ENCODE assay signal across 13 mouse cellular contexts in genomic region chr8:107656622-107657021, GRCm38 (mm10).
DNase-seq lines count a peak whose midpoint lies in the region; ATAC-seq and TF ChIP-seq lines count a peak whose summit lies in the region.
"Had no signal": no experiment of that assay in that cellular context is flagged by ENCODE, and none has a peak within 500 bp of the region (broad histone marks: within the 10 kb centered on the region; RNA-seq: fewer than 3 reads in every experiment).

No protein-coding gene starts in this region.

- no peak overlapping the region for H3K27ac ChIP-seq in hindbrain, embryonic 11.5 days (ENCODE audit: low read depth, low read length)
- H3K27ac ChIP-seq in hindbrain, embryonic 16.5 days (ENCODE audit: low read depth, low read length): no peak overlapping the region
- no peak overlapping the region for H3K27ac ChIP-seq in liver, adult 2 months (replicated peaks; ENCODE audit: insufficient read depth, low read depth, low read length)
- no peak overlapping the region for H3K27ac ChIP-seq in liver, embryonic 12.5 days
- H3K27ac ChIP-seq in ES-Bruce4 (ENCODE audit: insufficient read depth, low read length): no peak overlapping the region
- H3K27ac ChIP-seq in neural tube, embryonic 15.5 days (replicated peaks): no peak overlapping the region
- H3K27ac ChIP-seq: embryonic facial prominence, embryonic 15.5 days; lung, embryonic 15.5 days; midbrain, embryonic 10.5 days had no signal

- no peak overlapping the region for H3K4me2 ChIP-seq in hindbrain, embryonic 11.5 days (replicated peaks; ENCODE audit: low read depth, low read length)
- H3K4me2 ChIP-seq in hindbrain, embryonic 16.5 days (ENCODE audit: low read length): no peak overlapping the region
- no peak overlapping the region for H3K4me2 ChIP-seq in liver, embryonic 12.5 days
- no peak overlapping the region for H3K4me2 ChIP-seq in neural tube, embryonic 15.5 days
- H3K4me2 ChIP-seq: embryonic facial prominence, embryonic 15.5 days; lung, embryonic 15.5 days had no signal

- H3K79me2 ChIP-seq in liver, adult 2 months (ENCODE audit: control insufficient read depth, insufficient read depth, low read length): no peaks in the 10 kb centered on the region

- no peak overlapping the region for H3K9ac ChIP-seq in hindbrain, embryonic 11.5 days (ENCODE audit: low read depth, low read length)
- H3K9ac ChIP-seq in hindbrain, embryonic 16.5 days (ENCODE audit: low read depth, low read length): no peak overlapping the region
- H3K9ac ChIP-seq in liver, adult 2 months (ENCODE audit: low read depth, low read length): no peak overlapping the region
- no peak overlapping the region for H3K9ac ChIP-seq in liver, embryonic 12.5 days
- no peak overlapping the region for H3K9ac ChIP-seq in ES-Bruce4 (ENCODE audit: low read depth, poor library complexity, severe bottlenecking)
- no peak overlapping the region for H3K9ac ChIP-seq in neural tube, embryonic 15.5 days (replicated peaks)
- H3K9ac ChIP-seq: embryonic facial prominence, embryonic 15.5 days; lung, embryonic 15.5 days had no signal

- no peaks in the 10 kb centered on the region for H3K4me1 ChIP-seq in hindbrain, embryonic 11.5 days (replicated peaks; ENCODE audit: control insufficient read depth, insufficient read depth, low read length)
- H3K4me1 ChIP-seq in hindbrain, embryonic 16.5 days (ENCODE audit: control insufficient read depth, insufficient read depth, low read depth, low read length): no peaks in the 10 kb centered on the region
- H3K4me1 ChIP-seq in liver, adult 2 months (ENCODE audit: control insufficient read depth, insufficient read depth, low read length): no peaks in the 10 kb centered on the region
- H3K4me1 ChIP-seq in liver, embryonic 12.5 days: no peaks in the 10 kb centered on the region
- no peaks in the 10 kb centered on the region for H3K4me1 ChIP-seq in ES-Bruce4 (ENCODE audit: control insufficient read depth, insufficient read depth, low read length)
- 0 out of 2 replicates have a peak, but pooled peaks cover 6% of the 10 kb centered on the region for H3K4me1 ChIP-seq in neural tube, embryonic 15.5 days
- H3K4me1 ChIP-seq: embryonic facial prominence, embryonic 15.5 days; lung, embryonic 15.5 days; midbrain, embryonic 10.5 days had no signal

- no peaks in the 10 kb centered on the region for H3K27me3 ChIP-seq in hindbrain, embryonic 11.5 days (ENCODE audit: control insufficient read depth, insufficient read depth, low read length)
- no peaks in the 10 kb centered on the region for H3K27me3 ChIP-seq in hindbrain, embryonic 16.5 days (replicated peaks; ENCODE audit: control insufficient read depth, insufficient read depth, low read length)
- no peaks in the 10 kb centered on the region for H3K27me3 ChIP-seq in liver, adult 2 months (ENCODE audit: control insufficient read depth, insufficient read depth, low read length)
- no peaks in the 10 kb centered on the region for H3K27me3 ChIP-seq in liver, embryonic 12.5 days (replicated peaks)
- no peaks in the 10 kb centered on the region for H3K27me3 ChIP-seq in ES-Bruce4 (ENCODE audit: control insufficient read depth, insufficient read depth, low read length, poor library complexity, severe bottlenecking)
- no peaks in the 10 kb centered on the region for H3K27me3 ChIP-seq in neural tube, embryonic 15.5 days (replicated peaks)
- H3K27me3 ChIP-seq: embryonic facial prominence, embryonic 15.5 days; lung, embryonic 15.5 days had no signal

- TF ChIP-seq CTCF in liver, adult 2 months (IDR thresholded peaks at IDR 0.05; ENCODE audit: low read depth, low read length): peak; percentile 11; the same call in 1 of the 2 replicates
- TF ChIP-seq CTCF in ES-Bruce4 (IDR thresholded peaks at IDR 0.05; ENCODE audit: low read depth, low read length): peak; percentile 39

- no peak for ATAC-seq in hindbrain, embryonic 11.5 days (ENCODE audit: low FRiP score)
- ATAC-seq in hindbrain, embryonic 16.5 days: no peak
- no peak for ATAC-seq in liver, embryonic 12.5 days
- no peak for ATAC-seq in erythroblast, adult 5-6 weeks (replicated peaks; ENCODE audit: low FRiP score, poor library complexity, severe bottlenecking)
- no peak for ATAC-seq in neural tube, embryonic 15.5 days (ENCODE audit: low FRiP score)
- ATAC-seq: forebrain, embryonic 16.5 days had no signal

- no peak overlapping the region for H3K4me3 ChIP-seq in hindbrain, embryonic 11.5 days (ENCODE audit: low read depth, low read length)
- H3K4me3 ChIP-seq in hindbrain, embryonic 16.5 days (ENCODE audit: low read length): no peak overlapping the region
- H3K4me3 ChIP-seq in liver, adult 2 months (ENCODE audit: insufficient read depth, low read depth, low read length): no peak overlapping the region
- no peak overlapping the region for H3K4me3 ChIP-seq in liver, embryonic 12.5 days
- no peak overlapping the region for H3K4me3 ChIP-seq in ES-Bruce4 (ENCODE audit: low read depth, low read length)
- no peak overlapping the region for H3K4me3 ChIP-seq in neural tube, embryonic 15.5 days (replicated peaks)
- H3K4me3 ChIP-seq: embryonic facial prominence, embryonic 15.5 days; lung, embryonic 15.5 days; midbrain, embryonic 10.5 days had no signal

- TF ChIP-seq POLR2A in liver, adult 2 months (IDR thresholded peaks at IDR 0.05; ENCODE audit: extremely low read depth, insufficient read depth, low read length): no peak
- no peak for TF ChIP-seq POLR2A in ES-Bruce4 (IDR thresholded peaks at IDR 0.05; ENCODE audit: insufficient read depth, low read length)

- H3K36me3 ChIP-seq in hindbrain, embryonic 11.5 days (ENCODE audit: control insufficient read depth, insufficient read depth, low read length): no peaks in the 10 kb centered on the region
- H3K36me3 ChIP-seq in hindbrain, embryonic 16.5 days (ENCODE audit: control insufficient read depth, insufficient read depth, low read length): no peaks in the 10 kb centered on the region
- H3K36me3 ChIP-seq in liver, adult 2 months (ENCODE audit: control insufficient read depth, insufficient read depth, low read length): no peaks in the 10 kb centered on the region
- H3K36me3 ChIP-seq in liver, embryonic 12.5 days: no peaks in the 10 kb centered on the region
- H3K36me3 ChIP-seq in ES-Bruce4 (ENCODE audit: control insufficient read depth, insufficient read depth, low read length, poor library complexity, severe bottlenecking): no peaks in the 10 kb centered on the region
- H3K36me3 ChIP-seq in neural tube, embryonic 15.5 days: no peaks in the 10 kb centered on the region
- H3K36me3 ChIP-seq: embryonic facial prominence, embryonic 15.5 days; G1E; lung, embryonic 15.5 days; midbrain, embryonic 10.5 days had no signal

- no peaks in the 10 kb centered on the region for H3K9me3 ChIP-seq in hindbrain, embryonic 11.5 days (ENCODE audit: control insufficient read depth, low read length)
- no peaks in the 10 kb centered on the region for H3K9me3 ChIP-seq in hindbrain, embryonic 16.5 days (ENCODE audit: control insufficient read depth, low read length)
- no peaks in the 10 kb centered on the region for H3K9me3 ChIP-seq in liver, embryonic 12.5 days (replicated peaks)
- peaks cover 4% of the 10 kb centered on the region; the same call in 1 of the 2 replicates for H3K9me3 ChIP-seq in ES-Bruce4 (replicated peaks; ENCODE audit: control insufficient read depth, insufficient read depth, low read length, poor library complexity, severe bottlenecking)
- no peaks in the 10 kb centered on the region for H3K9me3 ChIP-seq in neural tube, embryonic 15.5 days (replicated peaks)
- H3K9me3 ChIP-seq: embryonic facial prominence, embryonic 15.5 days; lung, embryonic 15.5 days; midbrain, embryonic 10.5 days had no signal

- peak; percentile 15 for DNase-seq in hindbrain, embryonic 11.5 days (ENCODE audit: low spot score)
- no peak for DNase-seq in liver, adult 2 months (ENCODE audit: extremely low read depth, low read depth, low spot score)
- DNase-seq in ZHBTc4 (ENCODE audit: low read depth, low spot score): peak; percentile 83

- no peak for TF ChIP-seq EP300 in ES-Bruce4 (IDR thresholded peaks at IDR 0.05; ENCODE audit: insufficient read depth, low read depth, low read length)

- 79% methylated on average over 5 of the region's 5 CpGs for WGBS in hindbrain, embryonic 11.5 days
- 78% methylated on average over 5 of the region's 5 CpGs for WGBS in hindbrain, embryonic 16.5 days
- 78% methylated on average over 5 of the region's 5 CpGs for WGBS in liver, adult 2 months
- WGBS in liver, embryonic 12.5 days (ENCODE audit: insufficient replicate concordance): 63% methylated on average over 5 of the region's 5 CpGs
- 74% methylated on average over 5 of the region's 5 CpGs for WGBS in neural tube, embryonic 15.5 days
